Mouse (Mus musculus) stomach, embryonic 14.5 days (tissue): ENCODE measurements around the gene Cd209f. TPM values are rescaled to one million over a fixed set of nuclear protein-coding genes. Genes with fewer than 3 reads are reported as not detected.

Experiments used
- polyA plus RNA-seq: library from polyadenylated mRNA; unstranded; fragments of >200 nt; fragmentation: Nextera tagmentation; extraction: Ambion mirVana; gene quantifications from 2 replicates; pipeline ENCODE4 v1.2.1, GENCODE M21; 2014

Cd209f gene
- polyA plus RNA-seq, 1 experiment from 2014 or later: not detected

Other genes starting within 250 kb of the Cd209f start
- not detected in 2 replicates for gene Cd209d, start 227.3 kb downstream of the Cd209f start, polyA plus RNA-seq
- gene Cd209b, start 179.0 kb downstream of the Cd209f start, polyA plus RNA-seq: not detected in 2 replicates
- gene Cd209c, start 151.1 kb downstream of the Cd209f start, polyA plus RNA-seq: 0.60 and 0.95 TPM in 2 replicates
- not detected in 2 replicates for gene Cd209g, start 28.3 kb upstream of the Cd209f start, polyA plus RNA-seq
- gene Evi5l, start 60.7 kb upstream of the Cd209f start, polyA plus RNA-seq: 20.2 and 20.8 TPM in 2 replicates
- gene Prr36, start 111.6 kb upstream of the Cd209f start, polyA plus RNA-seq: 6.3 and 8.9 TPM in 2 replicates
- 3.5 and 3.6 TPM in 2 replicates for gene Lrrc8e, start 121.0 kb upstream of the Cd209f start, polyA plus RNA-seq
- gene Map2k7, start 132.9 kb upstream of the Cd209f start, polyA plus RNA-seq: 22.0 and 26.0 TPM in 2 replicates
- gene Gm49320, start 133.0 kb upstream of the Cd209f start, polyA plus RNA-seq: 2.4 and 2.7 TPM in 2 replicates
- gene Tgfbr3l, start 142.4 kb upstream of the Cd209f start, polyA plus RNA-seq: 4.9 and 5.3 TPM in 2 replicates
- 57.1 and 61.9 TPM in 2 replicates for gene Snapc2, start 147.2 kb upstream of the Cd209f start, polyA plus RNA-seq
- gene Ctxn1, start 153.4 kb upstream of the Cd209f start, polyA plus RNA-seq: 82.9 and 87.4 TPM in 2 replicates
- gene Timm44, start 170.1 kb upstream of the Cd209f start, polyA plus RNA-seq: 80.7 and 81.1 TPM in 2 replicates
- 17.0 and 17.2 TPM in 2 replicates for gene Ccl25, start 219.4 kb upstream of the Cd209f start, polyA plus RNA-seq
- 224 and 239 TPM in 2 replicates for gene Elavl1, start 219.6 kb upstream of the Cd209f start, polyA plus RNA-seq